Mouse (Mus musculus) left cerebral cortex, postnatal 10 days (tissue): ENCODE results near the gene St7l. TPM values are rescaled to one million over a fixed set of nuclear protein-coding genes. Genes with fewer than 3 reads are reported as not detected.
"Not testable (repeated sequence)": the region's sequence is repeated elsewhere in the genome, so short reads cannot be mapped to it uniquely, and the experiment has no call there.

Experiments used
- DNase-seq, 2 experiments: peaks; one replicate each; pipeline ENCODE4 v3.0.0; 2021 to 2022; ENCODE audit warnings: low spot score in 2 of 2, mixed read lengths in 1 of 2; ENCODE audit errors: extremely low spot score in 1 of 2
- intact Hi-C: fragments of 180-260 bp; cut with DNase I; formaldehyde crosslinking; loops from one replicate; pipeline ENCODE4 v1.15.1; 2025
- total RNA-seq, 2 experiments: library from RNA; stranded (reverse); gene quantifications; 2 replicates each; pipeline ENCODE4 v1.2.3; 2021

Gene St7l
- 10 to 100 TPM; 32.1 to 35.9 TPM for total RNA-seq

- peak; percentile 87 to 94 for DNase-seq
- intact Hi-C loops: loop anchor here (5.0 kb wide), 1 partner anchor 82 kb away; the partner anchor contains the start of genes Fam19a3 and Ppm1j
These were observed at the start of gene St7l, which contains the start of gene Capza1 for GRCm38 (mm10) chr3:104863786-104864650. St7l (plus strand) TSS chr3:104864005. Capza1 (minus strand) TSS chr3:104864505.

GRCm38 (mm10) chr3:104814746-104815145 lies 49.1 kb upstream of the St7l start:
- DNase-seq: no peak
- intact Hi-C loops: no loop called here

DNA sequence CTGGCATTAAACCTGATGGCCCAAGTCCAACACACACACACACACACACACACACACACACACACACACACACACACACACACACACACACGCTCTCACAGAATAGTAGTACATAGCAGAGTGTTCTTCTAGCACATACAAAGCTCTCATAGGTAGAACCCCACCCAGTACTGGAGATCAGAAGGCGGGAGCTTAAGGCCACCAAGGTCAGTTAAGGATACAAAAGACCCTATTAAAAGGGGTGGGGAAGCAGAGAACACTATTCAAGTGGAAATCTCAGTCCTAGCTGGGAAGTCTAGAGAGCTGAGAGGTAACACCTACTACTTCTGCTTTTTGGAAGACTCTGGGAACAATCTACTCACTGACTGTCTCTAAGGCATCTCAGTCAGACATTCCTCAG lies 48.5 kb upstream of the St7l start:
- intact Hi-C loops: no loop called here

DNA sequence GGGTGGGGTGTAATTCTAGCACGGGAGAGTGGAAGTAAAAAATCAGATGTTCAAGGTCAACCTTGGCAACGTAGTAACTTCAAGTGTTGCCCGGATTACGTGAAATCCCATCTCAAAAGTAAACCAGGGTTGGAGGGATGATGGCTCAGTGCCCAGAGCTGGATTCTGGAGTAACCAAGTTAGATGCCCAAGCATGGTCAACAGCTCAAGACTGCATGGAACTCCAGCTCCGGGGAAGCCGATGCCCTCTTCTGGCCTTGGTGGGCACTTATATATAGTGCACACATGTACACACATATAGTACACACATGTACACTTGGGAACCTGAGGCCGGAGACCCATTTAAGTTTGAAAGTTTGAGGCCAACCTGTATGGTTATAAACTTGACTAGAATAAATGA lies 47.7 kb upstream of the St7l start:
- DNase-seq: no peak
- intact Hi-C loops: no loop called here

More for the DNA sequence above, 48.5 kb upstream of the St7l start:
- DNase-seq: no peak

- intact Hi-C loops: no loop called here
- peak in 1 of 2 experiments; percentile 82 for DNase-seq
These were observed 46.3 kb upstream of the St7l start for GRCm38 (mm10) chr3:104817481-104817990.

DNA sequence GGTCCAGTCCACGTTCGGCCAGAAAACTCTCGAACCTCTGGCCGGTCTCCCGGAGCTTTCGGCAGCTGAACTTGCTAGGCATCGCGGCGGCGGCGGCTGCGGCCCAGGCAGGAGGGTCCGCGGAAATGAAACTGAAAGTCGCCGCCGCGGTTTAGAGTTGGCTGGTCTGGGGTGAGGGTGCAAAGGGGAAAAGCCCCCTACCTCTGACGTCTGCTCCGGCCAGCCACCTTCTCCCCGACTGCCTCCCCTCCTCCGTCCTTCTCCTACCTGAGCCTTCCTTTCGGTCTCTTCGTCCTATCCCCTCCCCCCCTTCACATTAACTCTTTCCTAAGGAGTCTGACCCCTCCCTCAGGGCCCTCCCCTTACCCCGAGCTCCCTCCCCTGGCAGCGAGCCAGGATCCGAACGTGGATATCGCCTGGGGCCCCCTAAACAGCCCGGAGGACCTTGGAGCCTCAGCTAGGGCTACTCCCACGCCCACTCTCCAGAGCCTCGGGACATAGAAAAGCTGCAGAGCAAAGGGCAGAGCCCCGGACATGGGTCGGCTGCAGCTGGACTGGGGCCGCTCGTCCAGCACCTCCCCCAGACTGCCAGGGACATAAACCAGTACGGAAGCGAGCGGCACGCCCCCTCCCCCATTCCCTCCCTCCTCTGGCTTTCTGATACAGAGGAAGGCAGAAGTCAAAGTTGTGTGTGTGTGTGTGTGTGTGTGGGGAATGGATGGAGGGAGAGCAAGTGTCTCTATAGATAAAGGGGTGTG lies 45.6 kb upstream of the St7l start, which contains the start of gene Mov10:
Mov10 (minus strand) TSS at position 573 of the 758 bp plus-strand sequence.
- peak in 1 of 2 experiments; percentile 84 for DNase-seq

DNA sequence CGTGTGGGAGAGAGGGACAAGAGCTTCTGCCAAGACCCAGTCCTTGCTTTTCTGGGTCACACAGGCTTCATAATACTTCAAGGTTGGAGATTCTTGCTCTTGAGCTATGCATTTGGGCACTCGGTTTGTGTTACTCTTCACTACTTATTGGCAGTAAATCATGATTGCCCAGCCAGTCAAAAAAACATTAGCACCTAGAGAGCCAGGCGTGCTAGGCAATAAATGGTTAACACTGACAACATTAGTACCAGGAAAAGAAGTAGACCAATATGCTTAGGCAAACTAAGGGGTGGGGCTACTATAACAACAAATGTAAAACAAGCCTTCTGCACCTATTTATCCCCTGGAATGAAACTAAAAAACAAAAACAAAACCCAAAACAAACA lies 45.1 kb upstream of the St7l start:
- no peak for DNase-seq
- intact Hi-C loops: no loop called here

More for the DNA sequence above, 45.6 kb upstream of the St7l start, which contains the start of gene Mov10:
- intact Hi-C loops: no loop called here

DNA sequence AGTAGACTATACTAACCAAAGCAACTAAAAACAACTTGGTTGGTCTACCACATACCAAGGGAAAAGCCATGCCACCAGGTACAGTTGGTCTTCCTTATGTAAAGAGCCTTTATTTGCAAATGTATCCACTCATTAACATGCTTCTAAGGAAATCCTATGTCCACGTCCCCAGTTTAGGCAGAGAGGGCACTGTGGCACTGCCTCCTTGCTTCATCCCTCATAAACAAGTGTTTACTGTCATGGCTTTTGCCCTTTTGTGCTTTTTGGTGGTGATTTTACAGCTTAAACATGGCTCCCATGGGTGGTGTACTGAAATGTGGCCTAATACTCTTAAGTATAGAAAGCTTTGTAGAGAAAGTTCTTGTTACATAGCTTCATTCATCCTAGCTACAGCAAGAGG lies 43.4 kb upstream of the St7l start:
- DNase-seq: no peak
- intact Hi-C loops: no loop called here

DNA sequence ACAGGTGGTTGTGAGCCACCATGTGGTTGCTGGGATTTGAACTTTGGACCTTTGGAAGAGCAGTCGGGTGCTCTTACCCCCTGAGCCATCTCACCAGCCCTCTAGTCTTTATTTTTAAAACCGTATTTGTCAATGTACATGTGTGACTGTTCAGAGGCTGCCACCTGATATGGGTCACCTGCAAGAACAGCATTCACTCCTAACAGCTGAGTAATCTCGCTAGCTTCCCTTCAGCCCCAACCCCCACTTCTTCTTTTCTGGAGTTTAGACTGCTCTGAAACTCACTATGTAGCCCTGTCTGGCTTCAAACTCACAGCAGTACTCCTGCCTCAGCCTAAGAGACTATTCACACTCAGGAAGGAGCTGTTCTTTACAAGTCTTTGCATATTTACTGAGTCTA lies 41.4 kb upstream of the St7l start:
- intact Hi-C loops: no loop called here
- DNase-seq: no peak

DNA sequence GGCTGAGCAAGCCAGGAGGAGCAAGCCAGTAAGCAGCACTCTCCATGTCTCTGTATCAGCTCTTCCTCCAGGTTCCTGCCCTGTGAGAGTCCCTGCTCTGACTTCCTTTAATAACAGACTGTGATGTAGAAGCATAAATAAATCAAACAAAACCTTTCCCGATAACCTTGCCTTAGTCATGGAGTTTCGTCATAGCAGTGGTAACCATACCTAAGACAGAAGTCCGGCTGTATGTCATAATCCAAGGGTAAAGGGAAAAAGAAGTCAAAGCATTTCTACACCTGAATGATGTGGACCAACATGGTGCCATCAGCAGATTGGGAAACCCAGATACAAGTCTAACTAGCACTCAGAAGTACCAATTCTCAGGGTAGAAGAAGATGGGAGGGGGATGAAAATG lies 28.0 kb upstream of the St7l start:
- intact Hi-C loops: no loop called here
- no peak for DNase-seq

- intact Hi-C loops: no loop called here
- no peak for DNase-seq
These were observed 22.8 kb upstream of the St7l start for GRCm38 (mm10) chr3:104841049-104841448.

- intact Hi-C loops: no loop called here
- no peak for DNase-seq
These were observed 17.2 kb upstream of the St7l start for GRCm38 (mm10) chr3:104846601-104847000.

DNA sequence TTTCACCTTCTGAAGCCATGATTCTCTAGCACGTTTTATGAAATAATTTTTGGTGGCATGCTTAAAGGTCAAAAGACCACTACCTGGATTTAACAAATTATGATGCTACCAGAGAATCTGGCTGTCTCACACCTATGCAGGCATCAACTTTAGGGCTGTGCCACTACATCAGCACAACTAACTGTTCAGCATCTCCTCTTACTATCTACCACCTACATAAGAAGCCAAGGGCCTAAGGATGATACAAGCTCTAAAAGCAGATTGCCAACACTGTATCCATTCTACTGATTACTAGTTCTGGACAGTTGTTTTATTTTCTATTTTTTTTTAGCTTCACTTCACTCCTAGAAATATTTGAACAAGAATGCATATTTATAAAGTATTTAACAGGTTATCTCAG lies 9.3 kb upstream of the St7l start:
- intact Hi-C loops: no loop called here
- no peak for DNase-seq

DNA sequence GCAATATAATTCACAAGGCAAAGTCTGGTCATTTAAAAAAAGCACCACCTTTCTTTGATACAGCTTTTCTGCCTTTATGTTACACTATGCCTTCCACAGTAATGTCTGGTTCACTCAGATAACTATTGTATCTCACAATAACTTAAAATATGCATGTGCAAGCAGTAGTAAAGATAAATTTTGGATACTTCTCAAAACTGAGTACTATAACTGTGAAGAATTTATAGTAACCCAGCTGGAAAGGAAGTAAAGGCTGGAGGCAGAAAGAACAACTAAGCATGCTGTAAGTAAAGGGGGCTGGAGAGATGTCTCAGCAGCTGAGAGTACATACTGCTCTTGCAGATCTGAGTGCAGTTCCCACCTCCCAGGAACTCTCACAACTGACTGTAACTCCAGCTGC lies 8.9 kb upstream of the St7l start:
- no peak for DNase-seq
- intact Hi-C loops: no loop called here

GRCm38 (mm10) chr3:104856106-104856505 lies 7.7 kb upstream of the St7l start:
- intact Hi-C loops: no loop called here
- DNase-seq: no peak

DNA sequence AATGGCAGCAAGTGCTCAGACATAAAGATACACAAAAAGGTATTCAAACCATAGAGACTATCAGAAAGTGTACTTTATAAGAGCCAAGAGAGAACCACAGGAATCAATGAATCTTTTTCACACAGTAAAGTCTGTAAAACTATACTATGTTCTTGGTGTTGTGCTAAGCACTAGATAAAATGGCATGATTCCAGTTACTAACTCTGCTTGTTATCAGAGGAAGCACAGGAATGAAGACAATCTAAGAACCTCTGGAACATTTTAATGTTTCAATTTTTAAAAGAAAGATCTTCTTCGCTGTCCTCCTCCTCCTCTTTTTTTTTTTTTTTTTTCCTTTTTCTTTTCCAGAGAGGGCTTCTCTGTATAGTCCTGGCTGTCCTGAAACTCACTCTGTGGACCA lies 5.2 kb upstream of the St7l start:
- intact Hi-C loops: no loop called here
- no peak for DNase-seq

DNA sequence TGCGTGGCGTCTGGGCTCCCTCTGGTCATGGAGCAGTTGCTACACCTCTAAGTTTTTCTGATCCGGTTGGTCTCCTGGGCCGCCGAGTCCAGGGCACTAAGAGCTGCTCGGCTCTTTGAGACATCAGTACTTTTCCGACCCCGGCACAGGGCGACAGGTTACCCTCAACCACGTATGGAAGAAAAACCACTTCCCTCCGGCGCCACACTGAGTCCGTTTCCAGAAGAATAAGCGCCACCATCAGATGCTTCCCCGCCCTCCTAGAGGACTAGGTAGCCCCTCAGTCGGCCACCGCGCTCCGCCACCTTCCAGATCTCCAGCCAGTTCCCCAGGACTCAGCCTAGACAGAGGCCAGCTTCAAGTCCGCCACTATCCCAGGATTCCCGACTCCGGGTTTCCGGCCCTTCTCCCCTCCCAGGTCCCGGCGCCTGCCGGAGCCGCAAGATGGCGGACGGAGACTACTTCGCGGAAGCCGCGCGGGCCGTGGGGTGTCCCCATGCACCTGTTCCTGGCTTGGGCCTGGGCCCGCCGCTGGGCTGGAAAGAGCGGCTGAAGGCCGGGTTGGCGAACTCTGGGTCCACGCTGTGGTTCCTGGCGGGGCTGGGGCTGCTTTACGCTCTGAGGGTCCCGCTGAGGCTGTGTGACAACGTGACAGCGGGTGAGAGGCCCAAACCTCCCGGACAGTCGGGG lies 991 bp downstream of the St7l start:
- intact Hi-C loops: loop anchor here (5.0 kb wide), 2 partner anchors 82 to 188 kb away; partner anchors contain the start of genes Cttnbp2nl, Fam19a3 and Ppm1j
- DNase-seq: peak; percentile 80 to 93

DNA sequence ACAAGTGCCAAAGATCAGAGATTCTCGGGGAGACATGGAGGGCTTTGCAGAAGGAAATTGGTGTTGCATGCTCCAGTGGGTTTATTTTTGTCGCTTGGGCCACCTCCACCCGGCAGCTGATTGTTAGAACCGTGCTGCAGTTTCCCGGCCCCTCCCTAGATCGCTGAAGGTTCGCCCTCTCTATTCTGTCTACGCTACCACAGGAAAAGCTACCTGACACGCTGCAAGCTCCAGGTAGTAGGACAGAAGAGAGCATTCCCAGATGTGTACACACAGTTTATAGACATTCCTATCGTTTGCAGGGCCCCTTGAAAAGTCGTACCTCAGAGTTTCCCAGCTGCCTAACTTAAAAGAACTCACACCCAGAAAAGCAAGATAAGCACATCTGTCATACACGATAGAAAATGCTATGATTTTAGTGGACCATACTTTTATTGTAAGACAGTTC lies 1.6 kb downstream of the St7l start:
- DNase-seq: no peak
- intact Hi-C loops: loop anchor here (5.0 kb wide), 1 partner anchor 187 kb away; the partner anchor contains the start of gene Cttnbp2nl

DNA sequence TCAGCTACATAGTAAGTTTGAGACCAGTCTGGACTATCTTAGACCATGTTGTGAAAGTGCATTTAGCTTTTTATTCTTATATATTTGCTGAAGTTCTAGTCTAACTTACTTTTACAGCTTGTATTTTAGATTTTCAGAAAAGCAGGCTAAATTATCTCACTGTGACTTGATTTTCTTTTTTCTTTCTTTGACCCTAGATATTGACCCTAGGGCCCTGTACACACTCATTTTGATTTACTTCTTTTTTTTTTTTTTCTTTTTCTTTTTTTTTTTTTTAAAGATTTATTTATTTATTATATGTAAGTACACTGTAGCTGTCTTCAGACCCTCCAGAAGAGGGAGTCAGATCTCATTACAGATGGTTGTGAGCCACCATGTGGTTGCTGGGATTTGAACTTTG lies 2.9 kb downstream of the St7l start:
- DNase-seq: not testable (repeated sequence)
- intact Hi-C loops: loop anchor here (5.0 kb wide), 1 partner anchor 186 kb away; the partner anchor contains the start of gene Cttnbp2nl
